Mouse (Mus musculus) splenic B cell, adult 2 months (primary cell): ENCODE measurements around the gene Fam83g.
"Not testable (repeated sequence)": the region's sequence is repeated elsewhere in the genome, so short reads cannot be mapped to it uniquely, and the experiment has no call there.

ENCODE experiments used
- DNase-seq: peaks from one replicate; pipeline ENCODE4 v3.0.0-alpha.2; 2011; ENCODE audit warnings: low read depth, low spot score
- H3K27me3 ChIP-seq: 2 replicates; pipeline ENCODE4 v1.6.1; 2012; ENCODE audit warnings: mild to moderate bottlenecking, low read length, moderate library complexity, mixed read lengths; ENCODE audit not compliant: control insufficient read depth, poor library complexity, insufficient read depth, severe bottlenecking
- H3K36me3 ChIP-seq: 2 replicates; pipeline ENCODE4 v1.6.1; 2012; ENCODE audit warnings: mild to moderate bottlenecking, low read length, moderate library complexity, mixed read lengths; ENCODE audit not compliant: control insufficient read depth, poor library complexity, insufficient read depth, severe bottlenecking

Gene Fam83g

DNA sequence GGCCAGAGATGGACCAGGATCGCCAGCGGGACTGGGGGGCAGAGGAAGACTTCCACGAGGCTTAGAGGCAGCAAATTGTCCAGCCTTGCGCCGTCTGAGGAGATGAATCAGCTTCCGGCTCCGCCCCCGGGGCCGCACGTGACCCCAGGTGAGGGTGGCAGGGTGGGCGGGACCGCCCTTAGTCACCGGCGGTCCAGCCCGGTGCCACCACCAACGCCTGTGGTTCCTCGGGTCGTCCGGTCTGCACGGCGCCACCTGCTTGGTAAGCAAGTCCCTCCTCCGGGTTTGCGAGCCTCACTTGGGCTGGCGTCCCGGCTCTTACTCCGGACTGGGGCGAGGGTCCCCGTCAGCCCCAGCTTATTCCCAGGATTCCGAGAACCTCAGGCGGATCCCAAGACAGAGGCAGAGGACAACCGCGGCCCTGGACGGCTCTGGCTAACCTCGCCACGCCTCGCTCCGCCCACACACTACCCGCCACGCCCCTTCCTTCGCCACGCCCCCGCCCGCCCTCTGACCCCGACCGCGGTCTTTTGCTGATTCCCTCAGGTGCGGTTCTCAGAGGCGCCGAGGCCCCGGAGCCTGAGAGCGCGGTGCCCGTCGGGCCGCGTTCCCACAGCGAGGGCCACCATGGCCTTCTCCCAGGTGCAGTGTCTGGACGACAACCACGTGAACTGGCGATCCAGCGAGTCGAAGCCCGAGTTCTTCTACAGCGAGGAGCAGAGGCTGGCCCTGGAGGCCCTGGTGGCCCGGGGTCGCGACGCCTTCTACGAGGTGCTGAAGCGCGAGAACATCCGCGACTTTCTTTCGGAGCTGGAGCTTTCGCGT is at the start of gene Fam83g:
TSS of gene Fam83g (plus strand) at position 185 of the 825 bp plus-strand sequence.
- DNase-seq = peak; percentile 85

GRCm38 (mm10) chr11:61636309-61636708 is 47.6 kb upstream of the Fam83g start:
- not testable (repeated sequence) for H3K27me3 ChIP-seq, H3K36me3 ChIP-seq, DNase-seq

More for the DNA sequence above, at the start of gene Fam83g:
- Histone ChIP-seq H3K36me3 (no peaks in the 10 kb centered on the region), H3K27me3 (no peaks in the 10 kb centered on the region)

GRCm38 (mm10) chr11:61637413-61637812 is 46.5 kb upstream of the Fam83g start:
- no peak for DNase-seq
- Histone ChIP-seq H3K36me3 (no peaks in the 10 kb centered on the region), H3K27me3 (no peaks in the 10 kb centered on the region)

GRCm38 (mm10) chr11:61637856-61638255 is 46.0 kb upstream of the Fam83g start:
- Histone ChIP-seq H3K27me3 (no peaks in the 10 kb centered on the region), H3K36me3 (no peaks in the 10 kb centered on the region)
- DNase-seq = no peak

DNA sequence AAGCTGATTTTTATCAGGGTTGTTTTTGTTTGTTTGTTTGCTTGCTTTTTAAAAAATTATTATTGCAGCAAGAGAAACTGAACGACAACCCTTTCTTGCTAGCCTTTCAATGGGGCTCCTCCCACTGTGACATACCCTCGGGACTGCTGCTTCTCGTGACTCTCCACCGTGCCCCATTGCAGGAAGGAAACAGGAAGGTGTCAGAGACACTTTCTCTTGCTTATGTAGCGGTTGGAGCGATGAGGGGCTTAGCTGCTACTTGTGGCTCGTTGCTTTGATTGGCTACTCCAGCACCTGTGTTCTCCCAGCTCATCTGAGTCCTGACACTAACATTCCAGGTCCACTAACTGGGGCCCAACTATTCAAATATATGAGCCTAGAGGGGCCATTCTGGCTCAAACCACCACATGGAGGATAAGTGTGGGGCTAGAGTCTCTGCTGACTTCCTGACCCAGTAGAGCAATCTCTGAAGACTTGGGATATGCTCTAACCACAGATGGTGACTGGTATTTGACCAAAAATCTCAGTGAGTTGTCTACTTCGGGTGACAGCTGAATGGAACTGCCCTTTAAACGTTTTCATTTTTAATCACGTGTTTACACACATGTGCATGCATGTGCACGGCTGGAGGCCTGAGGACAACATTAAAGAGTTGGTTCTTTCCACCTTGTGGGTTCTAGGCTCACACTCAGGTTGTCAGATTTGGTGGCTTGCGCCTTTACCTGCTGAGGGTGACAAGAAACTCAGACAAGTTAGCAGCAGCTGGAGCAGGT is 44.9 kb upstream of the Fam83g start:
- peak; percentile 91 for DNase-seq
- Histone ChIP-seq H3K36me3 (no peaks in the 10 kb centered on the region), H3K27me3 (no peaks in the 10 kb centered on the region)

DNA sequence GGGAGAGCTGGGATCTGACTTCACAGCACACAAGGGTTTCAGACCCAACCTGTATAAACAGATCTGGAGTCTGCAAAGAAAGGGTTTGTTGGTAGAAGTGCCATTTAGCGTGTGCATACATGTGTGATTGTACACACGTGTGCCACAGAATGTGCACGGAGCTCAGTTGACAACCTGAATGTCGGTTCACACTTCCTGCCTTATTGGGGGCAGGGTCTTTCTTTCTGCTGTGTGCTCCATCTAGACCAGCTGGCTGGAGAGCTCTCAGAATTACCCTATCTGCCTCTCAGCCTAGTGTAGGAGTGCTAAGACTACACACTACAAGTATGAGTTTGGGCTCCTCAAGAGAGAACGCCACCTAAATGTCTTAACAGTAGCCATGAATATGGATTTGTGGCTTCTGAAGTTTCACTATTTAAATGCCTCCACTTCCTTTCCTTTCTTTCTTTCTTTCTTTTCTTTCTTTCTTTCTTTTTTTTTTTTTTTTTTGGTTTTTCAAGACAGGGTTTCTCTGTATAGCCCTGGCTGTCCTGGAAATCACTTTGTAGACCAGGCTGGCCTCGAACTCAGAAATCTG is 44.2 kb upstream of the Fam83g start:
- H3K36me3 ChIP-seq = no peaks in the 10 kb centered on the region
- DNase-seq = no peak
- no peaks in the 10 kb centered on the region for H3K27me3 ChIP-seq

GRCm38 (mm10) chr11:61640585-61640984 is 43.3 kb upstream of the Fam83g start:
- not testable (repeated sequence) for H3K27me3 ChIP-seq, H3K36me3 ChIP-seq, DNase-seq

- no peak for DNase-seq
- no peaks in the 10 kb centered on the region for H3K36me3 ChIP-seq
Measured at GRCm38 (mm10) chr11:61642106-61642505, 41.8 kb upstream of the Fam83g start.

GRCm38 (mm10) chr11:61643184-61643961 is 40.5 kb upstream of the Fam83g start:
- DNase-seq = no peak
- Histone ChIP-seq H3K27me3 (no peaks in the 10 kb centered on the region), H3K36me3 (no peaks in the 10 kb centered on the region)

More at GRCm38 (mm10) chr11:61642106-61642505, 41.8 kb upstream of the Fam83g start:
- H3K27me3 ChIP-seq = no peaks in the 10 kb centered on the region

DNA sequence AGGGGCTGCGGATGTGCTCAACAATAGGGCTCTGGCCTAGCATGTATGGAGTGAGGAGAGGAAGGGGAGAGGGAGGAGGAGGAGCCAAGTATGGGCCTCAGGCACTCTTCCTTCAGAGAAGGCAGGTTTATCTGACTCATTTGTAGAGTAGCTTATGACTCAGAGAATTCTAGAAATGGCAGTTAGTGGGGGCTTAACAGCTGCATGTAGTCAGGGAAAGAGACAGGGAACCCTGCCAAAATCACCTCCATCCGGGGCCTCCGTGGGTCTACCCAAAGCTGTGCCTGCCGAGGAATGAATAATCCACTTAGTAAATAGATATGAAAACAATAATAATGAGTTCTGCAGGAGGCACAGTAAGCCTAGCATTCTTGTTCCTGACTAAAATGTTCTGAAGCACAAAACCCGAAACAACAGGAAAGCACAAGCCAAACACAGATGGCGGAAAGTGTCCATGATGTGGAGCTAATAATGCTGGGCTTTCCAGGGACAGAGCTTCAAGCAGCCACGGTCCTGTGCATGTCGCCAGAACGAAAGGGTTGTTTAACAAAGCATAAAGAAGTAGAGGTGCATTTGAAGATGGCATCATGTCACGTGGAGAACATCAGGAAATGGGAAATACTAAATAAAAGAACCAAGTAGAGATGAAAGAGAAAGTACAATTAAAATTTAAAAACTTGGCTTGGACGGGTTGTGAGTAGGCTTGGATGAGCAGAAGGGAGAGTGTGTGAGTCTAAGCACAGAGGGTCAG is 39.1 kb upstream of the Fam83g start:
- DNase-seq = peak; percentile 47
- Histone ChIP-seq H3K36me3 (no peaks in the 10 kb centered on the region), H3K27me3 (no peaks in the 10 kb centered on the region)

DNA sequence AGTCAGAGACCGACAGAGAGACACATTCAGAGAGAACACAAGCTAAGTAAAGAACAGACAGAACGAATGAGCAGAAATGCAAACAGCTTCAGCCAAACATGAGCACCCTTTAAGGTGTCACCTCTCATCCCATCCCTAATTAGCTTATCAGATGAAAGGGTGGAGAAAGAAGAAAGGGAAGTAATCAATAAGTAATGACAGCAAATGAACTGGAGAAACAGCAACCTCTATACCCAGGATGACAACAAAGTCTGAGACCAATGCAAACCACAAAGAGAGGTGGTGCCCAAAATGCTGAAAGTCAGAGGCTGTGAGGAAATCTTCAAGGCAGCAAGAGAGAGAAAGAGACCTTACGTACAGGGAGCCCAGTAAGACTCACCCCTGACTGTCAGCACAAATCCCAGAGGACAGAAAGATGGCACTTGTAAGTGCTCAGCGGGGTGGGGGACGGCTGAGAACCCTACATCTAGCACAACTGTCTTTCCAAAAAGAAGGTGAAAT is 38.5 kb upstream of the Fam83g start:
- H3K27me3 ChIP-seq = no peaks in the 10 kb centered on the region
- DNase-seq = no peak
- H3K36me3 ChIP-seq = no peaks in the 10 kb centered on the region

DNA sequence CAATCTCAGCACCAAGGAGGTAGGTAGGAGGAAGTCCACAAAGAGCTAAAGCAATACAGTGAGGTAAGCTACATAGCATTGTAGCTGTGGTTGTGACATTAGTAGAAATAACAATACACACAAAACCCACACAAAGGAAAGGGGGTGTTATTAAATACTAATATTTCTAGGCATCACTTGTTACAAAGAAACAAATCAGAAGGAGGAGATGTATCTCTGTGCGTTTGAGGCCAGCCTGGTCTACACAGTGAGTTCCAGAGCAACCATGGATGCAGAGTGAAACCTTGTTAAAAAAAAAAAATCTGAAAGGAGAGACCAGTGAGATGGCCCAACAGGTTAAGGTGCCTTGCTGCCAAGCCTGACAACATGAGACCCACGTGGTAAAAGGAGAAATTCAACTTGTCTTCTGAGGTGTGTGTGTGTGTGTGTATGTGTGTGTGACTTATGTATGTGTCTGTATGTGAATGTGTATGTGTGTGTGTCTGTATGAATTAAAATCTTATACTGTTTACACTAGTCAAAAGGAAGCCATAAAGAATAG is 37.3 kb upstream of the Fam83g start:
- DNase-seq = no peak
- no peaks in the 10 kb centered on the region for H3K27me3 ChIP-seq
- H3K36me3 ChIP-seq = no peaks in the 10 kb centered on the region

DNA sequence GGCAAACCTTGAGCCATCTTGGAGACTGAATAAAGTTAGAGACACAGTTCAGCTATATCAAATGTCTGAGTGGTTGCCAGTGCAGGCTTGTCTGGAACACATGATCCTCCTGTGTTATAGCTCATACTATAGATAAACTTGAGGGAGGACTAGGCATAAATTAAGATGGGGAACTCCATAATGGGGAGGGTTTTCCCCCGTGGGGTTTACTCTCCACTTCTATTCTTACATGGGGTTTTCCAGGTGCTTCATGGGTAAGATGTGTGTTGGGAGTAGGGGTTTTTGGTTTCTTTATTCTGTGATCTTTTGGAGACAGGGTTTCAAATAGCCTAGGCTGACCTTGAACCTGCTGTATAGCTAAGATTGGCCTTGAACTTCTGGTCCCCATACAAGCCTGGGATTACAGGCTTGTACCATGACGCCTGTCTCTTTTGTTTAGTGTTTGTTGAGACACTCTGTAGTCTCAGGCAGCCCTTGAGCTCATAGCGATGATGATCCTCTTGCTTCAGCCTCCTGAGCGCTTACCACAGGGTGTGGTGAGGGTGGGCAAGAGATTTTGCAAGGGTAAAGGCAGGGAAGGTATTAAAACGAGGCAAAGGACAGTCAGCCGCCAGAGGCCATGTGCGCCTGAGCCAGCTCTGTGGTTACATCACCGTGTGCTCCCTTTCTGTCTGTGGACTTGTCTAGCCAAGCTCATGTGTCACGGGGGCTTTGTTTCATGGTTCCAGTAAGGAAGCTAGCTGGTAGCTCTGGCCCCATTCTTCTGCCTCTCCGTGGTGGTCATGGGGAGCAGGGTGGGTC is 36.6 kb upstream of the Fam83g start:
- DNase-seq = peak; percentile 89
- H3K36me3 ChIP-seq = no peaks in the 10 kb centered on the region

More for the DNA sequence above, 36.6 kb upstream of the Fam83g start:
- no peaks in the 10 kb centered on the region for H3K27me3 ChIP-seq
